Mouse (Mus musculus) urinary bladder, postnatal 14 days (tissue): Measurements from ENCODE around the gene Rnf31.

Experiments used
- DNase-seq: peaks from one replicate; pipeline ENCODE4 v3.0.0; 2021; ENCODE audit warnings: low spot score

Rnf31 gene

DNA sequence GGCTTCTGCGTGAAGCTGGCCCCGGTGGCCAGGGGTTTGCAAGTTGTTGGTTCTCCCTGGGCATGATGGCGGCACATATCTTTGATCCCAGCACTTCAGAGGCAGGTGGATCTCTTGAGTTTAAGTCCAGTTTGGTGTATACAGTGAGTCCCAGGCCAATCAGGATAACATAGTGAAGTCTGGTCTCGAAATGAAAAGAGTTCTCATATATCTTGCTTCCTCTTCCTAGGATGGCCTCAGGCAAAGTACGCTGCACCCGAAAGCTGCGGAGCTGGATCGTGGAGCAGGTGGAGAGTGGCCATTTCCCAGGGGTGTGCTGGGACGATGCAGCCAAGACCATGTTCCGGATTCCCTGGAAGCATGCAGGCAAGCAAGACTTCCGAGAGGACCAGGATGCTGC lies 13.3 kb downstream of the Rnf31 start:
- DNase-seq: no peak

DNA sequence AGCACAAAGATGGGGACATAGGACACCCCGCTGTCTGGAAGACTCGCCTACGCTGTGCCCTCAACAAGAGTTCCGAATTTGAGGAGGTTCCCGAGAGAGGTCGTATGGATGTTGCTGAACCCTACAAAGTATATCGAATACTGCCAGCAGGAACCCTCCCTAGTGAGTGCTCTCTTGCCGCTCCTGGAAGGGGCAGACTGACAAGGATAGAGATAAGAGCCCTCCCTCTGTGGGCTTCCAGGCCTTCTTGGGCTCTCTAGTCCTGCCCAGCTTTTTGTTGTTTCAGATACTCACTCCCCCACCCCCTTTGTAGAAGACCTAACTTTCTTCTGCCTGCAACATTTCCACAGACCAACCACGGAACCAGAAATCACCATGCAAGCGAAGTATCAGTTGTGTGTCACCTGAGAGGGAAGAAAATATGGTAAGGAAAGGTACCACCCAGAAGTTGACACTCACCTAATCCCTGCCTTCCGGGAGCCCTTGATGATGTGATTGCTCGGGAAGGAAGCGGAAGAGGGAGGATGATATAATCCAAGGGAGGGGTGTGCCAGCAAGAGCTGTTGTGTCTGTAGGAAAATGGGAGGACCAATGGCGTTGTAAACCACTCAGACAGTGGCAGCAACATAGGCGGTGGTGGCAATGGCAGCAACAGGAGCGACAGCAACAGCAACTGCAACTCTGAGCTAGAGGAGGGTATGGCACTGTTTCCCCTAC lies 14.4 kb downstream of the Rnf31 start:
- DNase-seq: no peak

DNA sequence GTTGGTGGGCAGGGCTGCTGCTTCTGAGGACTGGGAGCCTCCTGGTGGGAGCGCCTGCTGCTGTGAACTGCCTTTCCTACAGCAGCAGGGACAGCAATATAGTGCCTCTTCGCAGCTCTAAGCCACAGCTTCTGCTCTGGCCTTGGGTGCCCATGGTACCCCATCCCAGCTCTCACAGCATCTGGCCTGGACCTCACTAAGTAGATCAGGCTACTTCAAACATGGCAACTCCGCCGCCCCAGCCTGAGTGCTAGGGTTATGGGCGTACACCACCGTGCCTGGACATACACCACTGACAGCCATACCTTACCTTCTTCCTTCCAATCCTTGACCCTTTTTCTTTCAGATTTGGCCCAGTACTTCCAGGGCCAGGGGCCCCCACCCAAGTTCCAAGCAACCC lies 16.8 kb downstream of the Rnf31 start:
- DNase-seq: no peak

DNA sequence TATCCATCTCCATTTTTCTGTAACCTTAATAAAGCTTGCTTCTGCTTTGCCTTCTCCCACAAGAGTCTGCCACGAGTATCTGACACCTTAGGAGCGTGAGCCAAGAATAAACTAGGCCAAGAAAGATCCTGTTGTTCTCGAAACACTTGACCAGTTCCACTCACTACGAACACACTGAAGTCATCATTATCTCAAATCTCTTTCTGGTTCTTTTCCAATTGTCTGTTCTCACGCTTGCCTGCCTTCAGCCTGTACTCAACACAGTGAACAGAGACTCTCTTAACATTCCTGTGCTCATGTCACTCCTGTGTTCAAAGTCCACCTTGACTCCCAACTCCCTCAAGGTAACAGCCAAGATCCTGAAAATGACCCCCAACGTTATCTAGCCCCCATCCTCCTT lies 21.8 kb downstream of the Rnf31 start:
- DNase-seq: no peak

DNA sequence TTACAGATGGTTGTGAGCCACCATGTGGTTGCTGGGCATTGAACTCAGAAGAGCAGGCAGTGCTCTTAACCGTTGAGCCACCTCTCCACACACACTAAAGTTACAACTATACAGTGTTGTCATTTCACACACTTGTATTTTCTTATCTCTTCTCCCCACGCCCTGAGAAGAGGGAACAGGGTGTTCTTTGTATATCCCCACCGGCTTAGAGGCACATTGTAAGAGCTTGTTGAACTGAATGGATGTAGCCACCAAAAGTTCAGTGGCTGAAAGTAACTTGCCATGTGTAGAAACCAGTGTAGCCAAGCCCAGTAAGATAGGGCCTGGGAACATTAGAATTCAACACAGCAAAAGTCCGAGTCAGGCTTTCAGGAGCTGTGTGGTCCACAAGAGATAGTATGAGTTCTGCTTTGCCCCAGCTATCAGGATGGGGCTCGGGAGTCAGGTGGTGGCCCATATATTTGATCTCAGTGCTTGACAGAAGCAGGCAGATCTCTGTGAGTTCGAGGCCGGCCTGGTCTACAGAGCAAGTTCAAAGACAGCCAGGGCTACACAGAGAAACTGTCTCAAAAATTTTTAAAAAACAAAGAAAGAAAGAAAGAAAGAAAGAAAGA lies 23.2 kb downstream of the Rnf31 start:
- no peak for DNase-seq

DNA sequence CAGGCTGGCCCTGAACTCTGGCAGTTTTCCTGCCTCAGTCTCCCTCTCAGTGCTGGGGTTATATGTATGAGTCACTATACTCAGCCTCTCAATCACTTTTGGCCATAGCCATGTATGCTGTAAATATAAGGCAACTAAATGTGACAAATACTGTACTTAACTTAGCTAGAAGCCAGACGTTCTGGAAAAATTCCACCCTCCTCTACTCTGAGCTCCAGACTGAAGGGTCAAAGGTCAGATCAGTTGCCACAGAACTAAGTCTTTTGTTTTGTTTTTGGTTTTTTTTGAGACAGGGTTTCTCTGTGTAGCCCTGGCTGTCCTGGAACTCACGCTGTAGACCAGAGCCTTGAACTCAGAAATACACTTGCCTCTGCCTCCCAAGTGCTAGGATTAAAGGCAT lies 24.4 kb downstream of the Rnf31 start:
- no peak for DNase-seq

DNA sequence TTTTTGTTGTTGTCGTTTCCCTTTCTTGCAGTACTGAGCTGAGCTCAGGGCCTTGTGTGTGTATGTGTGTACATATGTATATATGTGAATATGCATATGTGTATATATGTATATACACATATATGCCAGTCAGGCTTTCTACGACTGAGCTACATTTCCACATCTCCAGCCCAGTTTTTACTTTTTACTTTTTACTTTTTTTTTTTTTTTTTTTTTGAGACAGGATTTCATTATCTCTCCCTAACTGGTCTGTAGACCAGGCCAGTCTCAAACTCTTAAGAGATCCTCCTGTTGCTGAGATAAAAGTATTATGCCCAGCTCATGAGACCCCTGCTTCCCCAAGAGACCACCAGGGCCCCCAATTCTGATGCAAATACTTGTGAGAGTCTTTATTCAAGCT lies 25.3 kb downstream of the Rnf31 start:
- no peak for DNase-seq

DNA sequence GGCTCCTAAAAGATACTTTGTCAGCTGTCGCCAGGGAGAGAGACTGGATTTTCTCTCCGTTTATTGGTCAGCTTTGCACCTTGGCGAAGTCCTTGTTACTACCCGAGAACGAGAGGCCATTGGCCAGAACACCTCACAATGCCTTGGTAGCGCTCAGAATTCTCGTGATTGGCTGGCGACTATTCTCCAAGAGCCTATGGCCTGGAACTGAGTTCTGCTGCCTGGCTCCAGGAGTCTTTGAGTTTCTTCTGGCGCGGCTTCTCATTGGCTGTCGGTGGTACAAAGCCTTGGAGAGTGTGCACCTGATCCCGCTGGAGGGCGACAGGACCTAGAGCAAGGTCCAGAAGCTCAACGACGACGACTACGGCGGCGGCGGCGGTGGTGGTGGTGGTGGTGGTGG lies 26.3 kb downstream of the Rnf31 start, which contains the start of gene Rec8:
Gene Rec8, plus strand, starts transcription at position 216 of the 400 bp plus-strand sequence.
- no peak for DNase-seq

DNA sequence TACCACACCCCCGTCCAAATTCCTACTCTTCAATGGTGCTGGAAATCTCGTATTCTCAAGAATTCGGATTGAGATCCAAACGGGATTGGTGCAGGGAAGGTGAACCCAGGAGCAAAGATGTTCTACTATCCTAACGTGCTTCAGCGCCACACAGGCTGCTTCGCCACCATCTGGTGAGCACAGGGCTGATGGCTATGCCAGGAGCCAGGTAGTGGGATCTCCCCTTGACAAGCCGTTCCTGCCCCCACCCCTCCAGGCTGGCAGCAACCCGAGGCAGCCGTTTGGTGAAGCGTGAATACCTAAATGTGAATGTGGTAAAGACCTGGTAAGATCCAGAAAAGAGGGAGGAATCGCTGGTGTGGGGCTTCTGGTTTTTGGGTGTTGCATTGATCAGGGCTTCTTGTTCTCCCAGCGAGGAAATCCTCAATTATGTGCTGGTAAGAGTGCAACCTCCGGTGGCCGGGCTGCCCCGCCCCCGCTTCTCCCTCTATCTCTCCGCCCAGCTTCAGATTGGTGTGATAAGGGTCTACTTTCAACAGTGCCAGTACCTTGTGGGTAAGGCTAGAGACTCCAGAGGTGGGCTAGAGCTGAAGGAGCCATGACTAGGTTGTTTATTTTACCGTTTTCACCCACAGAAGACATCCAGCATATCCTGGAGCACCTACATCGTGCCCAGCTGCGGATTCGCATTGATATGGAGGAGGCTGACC lies 27.1 kb downstream of the Rnf31 start:
- DNase-seq: no peak

DNA sequence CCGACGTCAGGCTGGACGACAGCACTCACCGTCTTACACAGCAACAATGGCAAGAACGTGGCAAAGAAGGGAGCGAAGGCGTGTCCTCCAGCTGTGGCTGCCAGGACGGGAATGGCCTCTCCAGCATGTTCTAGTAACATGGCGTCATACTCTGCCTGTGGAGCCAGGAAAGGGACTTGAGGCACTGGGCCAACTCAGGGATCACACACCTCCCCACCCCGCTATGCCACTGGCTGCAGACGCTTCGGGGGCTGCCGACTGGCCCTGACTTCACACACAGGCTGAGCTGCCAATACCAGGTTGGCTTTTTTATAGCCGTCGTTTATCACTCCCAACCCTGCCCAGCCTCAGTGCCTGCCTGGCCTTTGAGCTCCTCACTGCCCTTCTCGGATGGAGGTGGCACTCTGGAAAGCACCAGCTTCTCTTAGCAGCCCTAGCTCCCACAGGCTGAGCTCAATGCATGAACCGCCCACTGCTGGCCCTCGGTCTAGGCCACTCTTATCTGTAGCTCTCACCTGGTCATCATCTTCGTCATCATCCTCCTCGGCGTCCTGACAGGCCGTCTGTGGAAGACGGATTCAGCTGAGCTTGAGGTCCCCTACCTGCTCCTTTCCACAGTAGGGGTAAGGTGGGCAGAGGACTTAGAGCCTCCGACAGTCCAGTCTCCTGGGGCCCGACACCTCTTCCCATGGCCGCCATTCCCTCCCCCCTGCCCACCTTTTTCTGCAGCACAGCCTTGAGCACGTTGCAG lies 36.7 kb downstream of the Rnf31 start:
- no peak for DNase-seq

DNA sequence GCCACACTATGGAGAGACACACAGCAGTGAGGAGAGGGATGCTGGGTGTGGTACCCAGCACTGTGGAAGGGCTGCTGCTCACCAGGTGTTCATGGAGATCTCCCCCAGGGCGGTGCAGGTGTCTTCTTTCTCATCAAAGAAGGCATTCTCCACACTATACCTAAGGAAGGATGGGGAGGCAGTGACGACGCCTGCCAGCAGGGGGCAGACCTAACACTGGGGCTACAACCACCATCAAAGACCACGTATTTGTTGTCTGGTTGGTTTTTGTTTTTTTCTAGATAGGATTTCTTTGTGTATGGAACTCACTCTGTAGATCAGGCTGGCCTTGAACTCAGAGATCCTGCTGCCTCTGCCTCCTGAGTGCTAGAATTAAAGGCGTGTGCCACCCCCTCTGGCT lies 37.8 kb downstream of the Rnf31 start:
- DNase-seq: peak; percentile 50

DNA sequence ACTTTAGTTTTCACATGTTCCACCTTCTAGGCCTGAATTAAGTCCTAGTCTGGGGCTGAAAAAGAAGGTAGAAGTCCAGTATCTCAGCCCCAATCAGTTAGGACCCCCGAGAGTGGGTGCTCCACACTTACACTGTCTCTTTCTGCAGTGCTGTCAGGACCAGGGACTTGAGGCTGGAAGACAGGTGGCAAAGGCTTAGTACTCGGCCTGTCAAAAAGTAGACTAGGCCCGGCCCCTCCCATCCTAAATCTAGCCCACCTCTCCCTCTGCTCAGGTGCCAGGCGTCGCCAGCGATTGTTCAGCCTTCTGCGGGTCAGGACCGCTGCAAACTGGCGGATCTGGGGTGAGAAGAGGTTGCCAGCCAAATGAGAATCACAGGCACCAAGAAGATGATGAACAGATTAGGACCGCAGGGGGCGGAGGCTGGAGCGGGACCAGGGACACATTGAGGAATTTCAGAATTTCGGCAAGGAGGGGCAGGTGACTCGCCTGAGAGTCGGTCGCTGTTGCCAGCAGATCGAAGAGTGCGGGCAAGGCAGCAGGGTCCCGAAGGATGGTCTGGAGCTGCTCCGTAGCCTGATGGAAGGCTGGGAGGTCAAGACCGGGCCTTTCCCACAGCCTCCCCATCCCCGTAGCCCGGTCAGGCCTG lies 43.5 kb downstream of the Rnf31 start:
- DNase-seq: peak; percentile 51

DNA sequence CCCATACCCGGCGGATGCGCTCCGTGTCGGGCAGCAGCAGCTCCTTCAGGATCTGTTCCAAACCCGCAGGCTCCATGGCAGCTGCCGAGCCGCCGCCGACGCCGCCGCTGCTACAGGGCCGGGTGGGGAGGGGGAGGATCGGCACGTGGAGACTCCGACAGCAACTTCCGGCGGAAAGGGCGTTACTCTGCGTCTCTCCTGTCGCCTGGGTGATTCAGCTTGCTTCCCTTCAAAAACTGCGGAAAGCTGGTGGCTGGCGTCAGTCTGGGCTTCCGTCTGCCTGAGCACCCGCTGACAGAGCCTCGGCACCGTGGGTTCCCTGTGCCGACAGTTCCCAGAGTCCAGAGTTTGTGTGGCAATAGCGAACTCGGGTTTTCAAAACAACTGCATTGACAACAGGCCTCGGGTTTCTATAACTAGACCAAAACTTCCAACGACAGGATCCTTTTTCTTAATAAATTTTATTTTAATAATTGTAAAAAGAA lies 44.1 kb downstream of the Rnf31 start, which contains the start of gene Ipo4:
Gene Ipo4, minus strand, starts transcription at position 435 of the 485 bp plus-strand sequence.
- DNase-seq: peak; percentile 88

DNA sequence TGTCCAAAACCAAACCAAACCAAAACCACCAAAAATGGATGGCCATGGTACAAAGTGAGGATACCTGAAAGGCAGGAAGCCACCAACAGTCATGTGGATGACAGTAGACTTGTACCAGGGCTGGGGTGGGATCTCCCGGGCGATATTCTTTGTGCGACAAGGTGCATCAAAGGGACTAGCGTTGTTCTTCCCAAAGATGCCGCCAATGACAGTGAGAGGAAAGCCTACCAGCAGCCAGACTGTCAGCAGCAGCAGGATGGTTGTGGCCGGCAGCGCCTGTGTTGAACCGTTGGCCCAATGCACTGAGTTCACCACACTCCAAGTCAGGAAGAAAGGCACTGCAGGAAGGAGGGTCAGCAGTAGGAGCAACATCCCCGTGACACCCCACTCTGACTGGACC lies 46.3 kb downstream of the Rnf31 start, which contains the start of gene Gm49378:
Gene Gm49378, minus strand, starts transcription at position 101 of the 400 bp plus-strand sequence.
- DNase-seq: no peak

DNA sequence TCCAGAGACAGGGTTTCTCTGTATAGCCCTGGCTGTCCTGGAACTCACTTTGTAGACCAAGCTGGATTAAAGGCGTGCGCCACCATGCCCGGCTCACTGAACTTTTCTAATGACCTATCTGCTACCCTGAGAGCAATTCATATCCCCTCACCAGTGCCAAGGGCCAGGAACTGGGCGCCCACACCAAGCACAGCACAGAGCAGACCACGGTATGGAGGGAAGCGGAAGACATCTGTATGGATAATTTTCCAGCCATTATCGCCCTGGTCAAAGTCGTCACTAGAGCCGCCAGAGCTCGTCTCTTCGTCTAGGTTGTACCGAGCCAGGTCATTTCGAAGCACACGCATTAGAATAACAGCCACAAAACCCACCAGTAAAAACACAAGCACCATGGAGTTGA lies 49.3 kb downstream of the Rnf31 start:
- no peak for DNase-seq

DNA sequence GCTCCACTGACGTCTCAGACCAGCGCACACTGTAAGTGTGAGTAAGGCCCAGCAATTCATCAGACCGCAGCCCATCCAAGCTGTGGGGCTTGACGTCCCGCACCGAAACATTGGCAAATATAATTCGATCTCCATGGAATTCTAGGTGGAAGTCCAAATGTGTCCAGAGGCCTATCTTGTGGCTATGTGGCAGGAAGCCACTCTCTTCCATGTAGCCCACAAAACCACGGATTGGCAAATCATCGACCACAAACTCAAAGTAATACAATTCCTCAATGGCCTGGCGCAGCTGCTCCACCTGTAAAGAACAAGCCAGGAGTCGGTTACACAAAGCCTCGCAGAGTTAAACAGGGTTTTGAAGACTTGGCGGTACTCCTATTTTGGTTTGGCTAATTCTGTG lies 49.8 kb downstream of the Rnf31 start:
- no peak for DNase-seq

DNA sequence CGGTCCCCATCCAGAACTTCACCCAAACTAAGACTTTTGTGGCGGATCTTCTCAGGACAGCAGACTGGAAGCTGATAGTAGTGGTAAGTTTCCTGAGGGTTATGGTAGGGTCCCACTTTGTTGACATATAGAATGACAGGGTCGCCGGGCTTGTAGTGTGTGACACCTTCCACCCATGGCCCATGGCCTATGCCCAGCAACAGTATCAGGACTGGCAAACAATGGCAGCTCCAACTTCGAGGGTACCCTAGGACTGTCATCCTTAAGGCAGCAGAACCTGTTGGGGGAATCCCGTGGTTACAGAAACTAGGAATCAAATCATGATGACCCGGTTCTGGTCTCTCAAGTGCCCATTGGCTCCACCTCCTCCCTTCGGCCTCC lies 51.2 kb downstream of the Rnf31 start:
- no peak for DNase-seq

DNA sequence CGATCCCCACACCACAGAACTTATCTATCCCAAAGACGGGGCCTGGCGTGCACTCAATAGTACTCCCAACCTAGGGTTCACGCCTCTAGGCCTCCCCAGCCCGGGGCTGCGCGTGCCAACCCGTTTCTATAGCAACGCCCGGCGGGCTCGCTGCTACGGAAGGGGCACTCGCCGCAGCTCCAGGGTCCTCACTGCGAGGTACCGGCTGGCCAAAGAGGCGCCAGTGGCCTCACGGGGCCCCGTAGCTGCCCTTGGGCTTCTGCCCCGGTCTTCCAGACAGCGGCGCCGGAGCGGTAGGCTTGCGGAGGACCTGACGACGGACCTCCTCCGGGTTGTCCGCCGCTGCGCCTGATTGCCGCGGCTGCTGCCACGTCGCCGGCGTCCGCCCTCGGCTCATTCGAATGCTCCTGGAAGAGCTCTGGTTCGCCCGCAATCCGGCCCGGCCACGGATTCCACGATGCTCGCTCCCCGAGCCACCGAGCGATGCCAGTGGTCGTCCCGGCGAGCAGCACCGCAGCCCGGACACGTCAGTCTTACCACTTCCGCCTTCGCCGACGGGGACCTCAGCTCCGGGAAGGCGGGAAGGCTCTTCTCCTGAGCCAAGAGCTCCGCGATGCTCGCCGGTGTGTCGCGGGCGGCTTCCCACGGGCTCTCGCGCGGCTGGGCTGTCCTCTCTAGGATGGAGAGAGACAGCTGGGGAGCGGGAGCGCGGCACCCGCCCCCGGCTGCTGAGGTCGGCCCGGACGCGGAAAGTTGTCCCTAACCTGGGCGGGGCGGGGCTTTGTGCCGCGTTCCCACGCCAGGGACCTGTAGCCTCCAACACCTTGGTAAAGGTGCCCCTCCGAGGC lies 51.8 kb downstream of the Rnf31 start, which contains the start of gene Tm9sf1:
Gene Tm9sf1, minus strand, starts transcription at position 747 of the 848 bp plus-strand sequence.
- peak; percentile 83 for DNase-seq

DNA sequence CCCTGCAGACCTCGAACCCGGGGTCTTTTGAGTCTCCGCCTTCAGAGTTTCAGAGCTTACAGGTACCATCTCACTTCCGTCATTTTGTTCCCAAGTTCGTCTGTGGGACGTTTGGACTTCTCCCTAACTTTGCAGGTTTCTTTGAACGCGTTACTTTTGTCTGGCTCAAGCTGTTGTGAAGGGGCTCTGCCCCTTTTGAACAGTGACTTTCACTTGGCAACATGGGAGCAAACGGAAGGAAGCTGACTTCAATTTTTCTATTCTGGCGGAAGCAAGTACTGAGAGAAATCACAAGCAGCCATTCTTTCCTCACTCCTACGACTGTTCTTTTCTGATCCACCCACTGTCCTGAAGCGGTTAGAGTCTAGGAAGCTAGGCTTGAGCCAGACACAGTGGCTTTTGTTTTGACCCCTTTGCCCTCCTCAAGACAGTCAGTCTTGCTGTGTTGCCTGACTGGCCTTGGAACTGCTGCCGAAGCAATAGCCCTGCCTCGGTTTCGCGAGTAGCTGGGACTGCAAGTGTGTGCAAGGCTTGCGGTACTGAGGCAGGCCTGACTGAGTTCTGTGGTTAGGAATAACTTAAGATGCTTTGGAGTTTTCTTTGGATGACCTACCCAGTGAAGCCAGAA lies 52.9 kb downstream of the Rnf31 start:
- no peak for DNase-seq

DNA sequence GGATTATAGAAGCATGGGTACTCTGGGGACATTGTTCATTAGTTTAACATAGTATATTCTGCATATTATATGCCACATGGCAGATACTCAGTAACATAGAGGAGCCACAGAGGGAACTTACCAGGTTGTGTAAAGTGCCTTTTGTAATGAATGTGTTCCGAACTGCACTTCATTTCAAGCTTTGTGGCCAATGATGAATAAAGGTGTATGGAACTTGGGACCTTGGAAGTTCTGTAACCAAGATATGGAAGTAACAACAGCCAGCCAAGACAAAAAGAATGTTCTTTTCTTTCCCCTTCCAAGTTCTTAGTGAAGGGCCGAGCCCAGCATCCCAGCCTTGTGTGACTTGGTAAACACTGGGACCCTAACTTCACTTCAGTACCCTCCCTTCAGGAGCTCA lies 58.4 kb downstream of the Rnf31 start, which contains the start of gene Tssk4:
Gene Tssk4, plus strand, starts transcription at position 301 of the 400 bp plus-strand sequence.
- DNase-seq: no peak
